Mouse (Mus musculus): ENCODE results near the gene Gucd1. TPM values are rescaled to one million over a fixed set of nuclear protein-coding genes. Genes with fewer than 3 reads are reported as not detected.
"Not testable (repeated sequence)": the region's sequence is repeated elsewhere in the genome, so short reads cannot be mapped to it uniquely, and the experiment has no call there.

Gucd1 gene
- total RNA-seq, 2 experiments from 2014 or later = 28.7 to 39.0 TPM

DNA sequence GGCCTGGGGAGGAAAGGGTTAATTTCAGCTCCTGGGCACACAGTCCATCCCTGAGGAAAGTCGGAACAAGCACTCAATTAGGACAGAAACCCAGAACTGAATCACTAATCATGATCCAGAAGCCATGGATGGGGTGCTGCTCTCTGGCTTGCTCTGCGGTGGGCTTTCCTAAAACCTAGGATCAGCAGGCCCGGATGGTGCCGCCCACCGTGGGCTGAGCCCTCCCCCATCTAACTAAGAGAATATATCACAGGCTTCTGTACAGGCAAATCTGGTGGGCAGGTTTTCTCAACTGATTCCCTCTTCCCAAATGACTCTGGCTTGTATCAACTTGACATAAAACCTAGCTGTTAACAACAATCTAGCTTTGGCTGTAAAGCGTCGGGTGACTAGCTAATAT, 30.1 kb upstream of the Gucd1 start:
- DNase-seq (ENCODE audit: low spot score in 2 of 2) = no peak

DNA sequence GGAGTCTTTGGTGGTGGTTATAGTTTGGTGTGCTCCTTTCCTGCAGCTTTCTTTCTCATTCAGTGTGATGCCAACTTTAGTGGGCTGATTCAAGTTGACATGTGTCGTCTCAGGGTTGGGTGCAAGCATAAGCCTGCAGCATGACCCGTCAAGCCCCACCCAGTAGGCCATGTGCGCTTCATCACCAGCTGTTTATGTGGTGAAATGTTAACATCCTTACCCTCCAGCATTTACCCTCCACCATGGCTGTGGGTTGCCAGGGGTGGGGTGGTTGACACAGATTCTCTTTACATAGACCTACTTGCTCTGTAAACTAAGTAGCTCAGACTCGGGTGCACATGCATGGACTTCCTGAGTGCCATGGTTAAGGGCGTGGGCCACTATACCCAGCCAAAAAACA, 18.4 kb upstream of the Gucd1 start:
- DNase-seq (ENCODE audit: low spot score in 2 of 2) = no peak

DNA sequence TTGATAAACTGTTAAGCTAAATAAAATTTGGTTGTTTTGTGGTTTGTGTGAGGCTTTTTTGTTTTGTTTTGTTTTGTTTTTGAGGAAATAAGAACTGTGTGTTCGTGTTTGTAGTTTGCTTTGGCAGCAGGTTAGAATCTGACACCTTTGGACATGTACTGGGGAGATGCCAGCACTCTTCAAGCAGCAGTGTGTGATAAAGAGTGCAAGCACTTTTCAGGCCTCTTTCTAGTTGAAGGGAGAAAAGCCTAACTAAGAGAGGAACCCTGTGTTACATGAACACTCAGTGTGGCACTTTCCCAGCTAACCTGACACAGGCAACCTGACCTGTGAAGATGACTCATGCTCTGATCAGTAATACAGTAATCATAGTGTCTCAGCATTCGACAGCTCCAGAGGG, 17.7 kb upstream of the Gucd1 start:
- no peak for DNase-seq (ENCODE audit: low spot score in 2 of 2)

DNA sequence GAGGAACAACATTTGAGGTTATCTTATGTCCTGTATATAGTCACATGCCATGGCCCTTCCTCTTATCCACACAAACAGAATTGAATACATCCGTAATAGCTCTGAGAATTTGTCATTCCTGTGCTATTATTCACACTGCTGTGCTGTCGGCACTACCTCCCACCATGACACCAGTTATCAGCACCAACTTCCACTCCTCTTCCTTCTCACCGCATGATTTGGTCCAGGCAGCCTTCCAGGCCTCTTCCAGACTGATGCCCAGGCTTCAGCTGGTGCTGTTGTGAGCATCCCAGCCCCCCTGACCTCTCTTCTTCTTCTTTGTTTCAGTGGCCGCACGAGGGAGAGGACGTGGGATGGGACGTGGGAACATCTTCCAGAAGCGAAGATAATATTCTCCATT, 17.2 kb upstream of the Gucd1 start:
- no peak for DNase-seq (ENCODE audit: low spot score in 2 of 2)

DNA sequence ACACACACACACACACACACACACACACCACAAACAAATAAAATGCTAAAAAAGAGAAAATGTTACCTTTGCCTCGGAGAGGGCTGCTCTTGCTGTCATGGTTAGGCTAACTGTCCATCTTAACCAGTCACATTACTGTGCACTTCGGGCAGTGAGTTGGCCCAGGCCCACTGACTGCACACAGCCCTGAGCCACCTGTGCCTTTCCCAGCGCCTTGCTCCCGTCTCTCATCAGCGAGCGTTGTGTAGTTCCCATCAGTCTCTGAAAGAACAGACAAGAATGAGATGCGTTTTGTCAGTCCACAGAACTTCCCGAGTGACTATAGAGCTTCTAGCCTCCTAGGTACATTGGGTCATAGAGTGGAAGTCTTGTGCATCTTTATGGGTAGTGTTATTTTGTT, 16.4 kb upstream of the Gucd1 start:
- no peak for DNase-seq (ENCODE audit: low spot score in 2 of 2)

DNA sequence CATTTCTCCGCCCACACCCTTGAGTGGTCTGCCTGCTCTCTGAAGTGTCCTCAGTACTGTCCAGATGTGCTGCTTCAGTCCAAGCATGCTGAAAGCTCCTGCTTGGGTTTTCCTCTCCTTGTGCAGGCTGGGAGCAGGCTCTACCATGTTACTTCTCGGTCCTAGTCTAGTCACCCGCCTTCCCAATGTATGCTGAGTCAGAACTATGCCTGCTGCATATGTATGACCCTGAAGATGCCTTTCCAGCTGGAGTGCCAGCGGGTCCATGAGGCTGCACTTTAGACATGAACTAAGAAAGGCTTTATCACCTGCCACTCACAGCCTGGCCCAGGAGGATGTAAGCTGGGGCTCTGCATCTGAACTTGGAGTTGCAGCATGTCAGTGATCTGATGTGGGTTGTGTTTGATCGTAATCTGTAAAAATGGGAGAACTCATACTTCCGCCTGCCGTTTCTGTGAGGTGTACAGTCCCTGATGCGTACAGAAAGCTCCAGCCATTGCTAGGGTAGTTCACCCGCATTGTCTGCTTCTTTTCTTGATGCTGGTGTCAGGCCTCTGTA, 13.8 kb upstream of the Gucd1 start:
- DNase-seq (ENCODE audit: low spot score in 2 of 2) = no peak

DNA sequence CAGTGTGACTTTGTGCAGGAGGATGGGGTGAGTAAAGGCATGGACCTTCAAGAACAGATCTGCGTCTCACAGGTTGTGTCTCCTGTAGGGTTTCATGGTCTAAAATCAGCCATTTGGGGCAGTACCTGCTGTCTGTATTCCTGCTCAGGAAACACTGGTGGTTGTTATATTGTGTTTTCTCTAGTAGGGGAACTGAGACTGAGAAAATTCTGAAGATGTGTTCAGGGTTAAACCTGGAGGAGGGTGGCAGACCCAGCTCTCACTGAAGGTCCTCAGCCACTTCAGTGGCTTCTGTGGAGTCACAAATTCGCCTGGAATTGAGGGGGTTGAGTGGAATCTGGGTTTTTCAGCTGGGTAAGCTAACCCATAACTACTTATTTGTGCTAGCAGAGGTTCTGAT, 12.6 kb upstream of the Gucd1 start:
- DNase-seq (ENCODE audit: low spot score in 2 of 2) = no peak

DNA sequence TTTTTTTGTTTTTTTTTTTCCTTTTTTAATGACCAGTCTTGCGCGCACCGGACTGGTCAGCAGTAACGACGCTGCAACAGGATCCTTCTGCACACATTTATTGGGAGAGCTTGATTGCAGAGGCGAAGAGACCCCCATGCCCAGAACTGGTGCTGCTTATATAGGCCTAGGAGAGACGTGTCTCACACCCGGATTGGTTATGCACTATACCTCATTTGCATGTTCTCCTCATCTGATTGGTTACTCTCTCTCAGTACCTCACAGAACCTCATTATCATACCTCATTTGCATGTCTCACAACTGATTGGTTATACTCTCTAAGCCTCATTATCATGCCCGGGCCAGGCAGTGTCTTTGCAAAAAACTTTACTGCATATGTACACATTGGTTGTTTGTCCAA, 7.7 kb upstream of the Gucd1 start:
- DNase-seq (ENCODE audit: low spot score in 2 of 2) = not testable (repeated sequence)

DNA sequence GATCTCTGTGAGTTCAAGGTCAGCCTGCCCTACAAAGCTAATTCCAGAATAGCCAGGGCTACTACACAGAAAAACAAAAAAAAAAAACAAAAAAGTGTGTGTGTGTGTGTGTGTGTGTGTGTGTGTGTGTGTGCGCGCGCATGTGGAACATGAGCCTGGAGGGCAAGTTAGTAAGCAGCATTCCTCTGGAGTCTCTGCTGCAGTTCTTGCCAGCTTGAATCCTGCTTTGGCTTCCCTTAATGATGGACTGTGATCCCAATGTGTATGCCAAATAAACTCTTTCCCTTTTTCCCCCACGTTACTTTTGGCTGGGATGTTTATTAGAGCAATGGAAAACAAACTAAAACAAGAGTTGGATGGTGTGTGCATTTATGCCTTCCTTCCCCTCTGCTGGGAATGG, 3.9 kb upstream of the Gucd1 start:
- DNase-seq (ENCODE audit: low spot score in 2 of 2) = no peak

DNA sequence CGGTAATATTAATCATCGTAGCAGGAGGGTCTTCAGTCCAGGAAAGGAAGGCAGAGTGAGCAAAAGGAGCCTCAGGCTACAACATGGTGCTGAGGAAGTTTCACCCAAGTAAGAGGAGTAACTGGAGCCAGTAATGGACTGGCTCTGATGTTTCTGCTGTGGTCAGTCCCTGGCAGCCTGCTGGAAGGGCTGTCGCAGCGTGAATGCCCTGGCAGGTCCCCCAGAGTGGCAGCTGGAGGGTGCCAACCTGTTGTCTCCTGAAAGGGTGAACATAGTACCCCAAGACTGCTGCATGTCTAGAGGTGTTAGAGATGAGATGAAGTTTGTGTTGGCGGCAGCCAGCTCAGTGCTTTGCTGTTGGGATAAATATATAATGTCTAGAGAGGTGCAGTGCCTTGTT, 2.8 kb upstream of the Gucd1 start:
- no peak for DNase-seq (ENCODE audit: low spot score in 2 of 2)

DNA sequence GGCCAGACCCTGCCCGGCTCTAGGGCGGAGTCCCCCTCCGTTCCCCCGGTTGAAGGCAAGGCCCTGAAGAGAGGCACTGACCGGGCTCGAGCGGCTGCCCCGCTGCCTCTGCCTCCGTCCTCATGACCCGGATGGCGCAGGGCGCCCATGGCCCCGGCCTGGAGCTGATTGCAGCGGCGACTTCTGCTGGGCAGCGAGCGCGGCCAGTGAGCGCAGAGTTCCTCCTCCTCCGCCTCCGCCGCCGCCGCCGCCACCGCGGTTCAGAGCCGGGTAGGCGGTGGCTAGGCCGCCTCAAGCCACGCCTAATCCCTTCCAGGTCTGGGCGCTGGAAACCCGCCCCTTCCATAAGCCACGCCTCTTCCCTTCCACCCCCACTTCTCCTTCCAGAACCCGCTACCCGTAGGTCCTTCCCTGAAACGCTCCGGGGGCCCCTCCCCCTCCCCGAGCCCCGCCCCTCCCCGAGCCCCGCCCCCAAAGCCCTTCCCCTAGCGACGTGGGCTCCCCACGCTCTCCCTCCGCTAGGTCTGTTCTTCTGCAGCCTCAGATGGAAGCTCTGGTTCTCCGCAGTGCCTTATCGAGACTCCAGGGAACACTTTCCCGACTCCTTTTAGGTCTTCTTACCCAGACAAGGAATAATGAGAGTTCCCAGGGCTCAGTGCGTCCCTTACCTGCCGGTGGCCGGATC, 557 bp downstream of the Gucd1 start, which contains the start of gene Snrpd3:
Gene Snrpd3 (plus strand): TSS at position 479 of the 685 bp plus-strand sequence.
- peak; percentile 83 to 86 for DNase-seq (ENCODE audit: low spot score in 2 of 2)

DNA sequence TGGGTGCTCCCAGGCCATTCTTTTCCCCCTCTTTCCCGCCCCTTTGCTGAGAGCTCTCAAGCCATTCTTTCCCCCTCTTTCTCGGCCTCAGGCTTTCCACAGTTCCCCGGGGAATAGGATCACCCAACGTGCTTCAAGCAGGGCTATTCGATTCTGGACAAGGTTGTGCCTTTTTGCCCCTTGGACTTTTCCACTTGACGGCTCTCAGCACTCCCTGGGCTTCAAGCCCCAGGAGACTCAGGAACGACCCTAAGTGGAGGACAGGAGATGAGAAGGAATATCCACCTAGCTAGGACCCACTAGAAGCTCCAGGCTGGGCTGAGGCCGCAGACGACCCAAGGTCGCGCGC, 1.1 kb downstream of the Gucd1 start:
- DNase-seq (ENCODE audit: low spot score in 2 of 2) = no peak

DNA sequence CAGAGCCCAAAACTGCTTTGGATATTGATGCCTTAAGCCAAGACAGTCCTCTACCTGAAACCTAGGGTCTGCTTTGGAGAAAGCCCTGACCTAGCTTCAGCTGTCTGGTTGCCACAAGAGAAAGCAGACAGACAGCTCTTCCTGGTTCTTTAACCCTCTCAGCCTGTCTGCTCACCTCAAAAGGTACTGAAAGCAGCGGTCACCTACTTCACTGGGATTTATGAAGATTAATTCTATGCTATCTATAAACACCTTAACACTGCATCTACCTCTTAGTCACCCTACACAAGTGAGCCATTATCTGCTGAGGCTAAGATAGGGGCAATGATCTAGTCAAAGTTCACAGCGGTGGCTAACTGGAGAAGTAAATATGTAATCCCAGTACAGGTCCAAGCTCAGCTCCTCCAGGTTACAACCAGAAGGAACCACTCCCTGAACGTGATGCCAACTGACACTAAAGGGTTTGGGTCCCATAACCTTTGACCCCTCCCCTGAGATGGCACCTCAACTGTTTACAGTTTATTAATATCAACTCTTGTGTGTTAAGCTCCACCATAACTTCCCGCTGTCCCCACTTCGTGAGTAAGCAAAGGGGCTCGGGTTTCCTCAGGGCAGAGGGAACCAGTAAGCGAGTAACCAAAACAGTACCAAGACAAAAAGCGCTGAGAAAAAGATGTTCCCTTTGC, 1.6 kb downstream of the Gucd1 start:
- no peak for DNase-seq (ENCODE audit: low spot score in 2 of 2)

DNA sequence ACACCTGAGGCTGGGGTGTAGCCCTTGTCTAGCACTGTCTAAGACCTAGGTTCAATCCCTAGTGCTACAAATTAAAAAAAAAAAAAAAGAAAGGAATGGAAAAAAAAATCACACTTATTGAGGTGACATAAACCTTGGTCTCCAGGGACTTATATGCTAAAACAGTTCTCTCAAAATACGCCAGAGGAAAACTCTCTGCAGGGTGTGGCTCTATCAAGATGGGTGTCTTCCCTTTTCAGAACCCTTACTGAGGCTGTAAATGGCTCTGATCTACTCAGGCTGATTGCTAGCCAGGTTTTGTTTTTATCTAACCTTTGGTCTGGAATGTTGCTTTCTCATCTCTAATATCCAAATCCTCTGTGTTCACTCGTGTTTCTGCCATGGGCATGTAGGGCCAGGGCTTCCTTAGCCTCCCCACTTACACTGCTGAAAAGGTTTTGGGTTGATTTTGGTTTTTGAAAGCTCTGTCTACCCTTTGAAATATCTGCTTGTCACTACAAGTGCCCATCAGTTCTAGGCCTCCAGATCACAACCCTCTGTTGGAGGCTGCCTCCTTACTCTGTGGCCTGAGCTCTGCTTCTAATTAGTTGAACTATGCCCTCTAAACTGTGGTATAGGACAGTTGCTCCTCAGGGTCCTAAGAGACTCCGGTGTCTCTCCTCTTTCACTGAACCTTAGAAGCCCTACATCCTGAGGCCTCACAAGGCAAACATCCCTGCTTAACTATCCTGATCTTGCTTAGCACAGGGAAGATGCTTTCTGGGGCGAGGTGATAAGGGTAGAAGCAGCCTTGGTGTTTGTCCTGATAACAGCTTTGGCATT, 2.3 kb downstream of the Gucd1 start:
- no peak for DNase-seq (ENCODE audit: low spot score in 2 of 2)

DNA sequence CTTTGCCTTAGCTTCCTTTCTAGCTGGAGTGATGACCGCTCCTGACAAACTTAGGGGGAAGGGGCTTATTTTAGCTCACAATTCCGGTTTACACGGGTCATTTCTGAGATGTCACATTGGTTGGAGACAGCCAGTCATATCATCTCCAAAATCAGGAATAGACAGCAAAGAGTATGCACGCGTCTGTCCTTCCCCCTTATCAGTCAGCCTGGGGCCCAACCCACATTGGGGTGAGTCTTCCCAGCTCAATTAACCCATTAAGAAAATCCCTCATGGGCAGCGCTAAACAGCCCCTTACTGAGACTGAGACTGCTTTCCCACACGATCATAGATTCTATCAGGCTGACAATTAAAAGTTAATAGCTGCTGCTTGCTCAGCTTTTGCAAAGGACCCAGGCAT, 3.4 kb downstream of the Gucd1 start:
- no peak for DNase-seq (ENCODE audit: low spot score in 2 of 2)

DNA sequence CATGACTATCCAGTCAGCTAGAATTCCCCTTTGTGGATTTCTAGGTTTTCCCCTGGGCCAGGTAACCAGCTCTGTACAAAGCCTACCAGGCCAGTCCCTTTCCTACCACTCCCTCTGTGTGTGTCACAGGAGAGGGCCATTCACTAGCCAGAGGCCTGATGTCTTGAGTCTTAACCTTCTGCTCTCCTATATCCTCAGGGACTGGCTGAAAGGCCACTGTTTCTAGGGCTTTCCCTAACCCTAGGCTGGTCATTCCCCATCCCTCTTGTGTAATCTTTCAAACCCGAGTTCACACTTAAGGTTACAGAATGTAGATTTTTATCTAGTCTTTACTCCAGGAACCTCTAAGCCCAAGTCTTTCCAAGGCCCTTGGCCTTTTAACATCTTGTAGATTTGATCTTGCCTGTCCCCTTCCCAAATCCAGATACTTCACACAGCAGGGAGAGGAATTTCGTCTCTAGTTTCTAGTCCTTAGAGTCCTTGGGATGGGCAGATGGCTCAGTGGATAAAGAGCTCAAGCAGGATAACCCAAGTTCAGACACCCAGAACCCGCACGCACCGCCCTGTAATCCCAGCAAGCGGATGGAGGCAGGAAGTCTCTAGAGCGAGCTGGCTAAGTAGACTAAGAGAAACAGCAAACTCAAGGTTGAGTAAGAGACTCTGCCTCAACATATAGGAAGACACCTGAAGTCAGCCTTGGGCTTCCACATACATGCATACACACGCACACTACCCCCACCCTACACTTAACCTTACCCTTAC, 4.3 kb downstream of the Gucd1 start:
- DNase-seq (ENCODE audit: low spot score in 2 of 2) = no peak

DNA sequence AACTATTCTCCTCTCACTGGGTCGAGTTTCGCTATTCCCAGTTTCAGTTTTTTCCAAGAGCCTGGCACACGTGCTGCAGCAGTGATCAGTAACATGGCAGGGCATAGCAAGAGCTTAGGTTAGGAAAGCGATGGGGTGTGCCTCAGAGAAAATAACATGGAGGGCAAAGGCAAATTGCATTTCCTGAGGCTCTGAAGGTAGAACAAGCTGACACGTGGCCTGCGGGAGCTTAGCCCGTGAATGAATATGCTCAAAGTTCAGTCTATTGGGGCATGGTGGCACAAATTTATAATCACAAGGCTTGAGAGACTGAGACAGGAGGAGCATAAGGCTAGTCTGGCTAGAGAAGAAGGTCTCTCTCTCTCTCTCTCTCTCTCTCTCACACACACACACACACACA, 5.0 kb downstream of the Gucd1 start:
- no peak for DNase-seq (ENCODE audit: low spot score in 2 of 2)

DNA sequence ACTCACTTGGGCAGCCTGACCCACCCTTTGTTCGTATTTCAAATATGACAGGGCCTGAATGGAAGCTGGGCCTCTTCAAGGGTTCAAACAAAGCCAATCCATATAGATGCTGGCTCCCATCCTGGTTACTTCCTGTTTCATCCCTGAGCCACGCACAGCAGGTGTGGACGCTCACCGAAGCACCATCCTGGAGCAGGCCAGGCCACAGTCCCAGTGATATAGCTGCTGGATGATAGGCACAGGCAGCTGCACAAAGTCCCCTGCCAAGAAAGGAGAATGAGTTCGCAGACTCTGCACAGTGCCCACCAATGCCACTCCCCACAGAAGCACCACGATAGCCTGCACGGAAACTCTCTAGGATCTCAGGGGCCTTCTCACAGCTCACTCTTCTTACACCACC, 5.9 kb downstream of the Gucd1 start:
- no peak for DNase-seq (ENCODE audit: low spot score in 2 of 2)

DNA sequence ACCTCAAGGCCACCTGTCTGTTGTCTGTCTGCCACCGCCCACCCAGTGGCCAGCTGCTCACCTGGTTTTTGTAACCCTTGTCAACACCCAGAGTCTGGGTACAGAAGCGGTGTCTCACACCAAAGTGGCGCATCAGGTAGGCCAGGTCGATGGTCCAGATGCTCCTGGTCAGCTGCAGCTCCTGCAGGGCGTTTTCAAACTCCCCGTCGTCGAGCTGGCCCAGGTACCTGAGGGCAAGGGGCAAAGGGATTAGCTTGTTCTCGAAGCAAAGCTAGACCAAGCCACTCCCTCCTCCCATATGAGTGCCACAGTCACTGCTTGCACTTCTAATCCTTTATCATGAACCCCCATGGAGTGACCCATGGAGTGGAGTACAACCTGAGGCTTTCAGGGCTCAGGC, 6.7 kb downstream of the Gucd1 start:
- no peak for DNase-seq (ENCODE audit: low spot score in 2 of 2)

DNA sequence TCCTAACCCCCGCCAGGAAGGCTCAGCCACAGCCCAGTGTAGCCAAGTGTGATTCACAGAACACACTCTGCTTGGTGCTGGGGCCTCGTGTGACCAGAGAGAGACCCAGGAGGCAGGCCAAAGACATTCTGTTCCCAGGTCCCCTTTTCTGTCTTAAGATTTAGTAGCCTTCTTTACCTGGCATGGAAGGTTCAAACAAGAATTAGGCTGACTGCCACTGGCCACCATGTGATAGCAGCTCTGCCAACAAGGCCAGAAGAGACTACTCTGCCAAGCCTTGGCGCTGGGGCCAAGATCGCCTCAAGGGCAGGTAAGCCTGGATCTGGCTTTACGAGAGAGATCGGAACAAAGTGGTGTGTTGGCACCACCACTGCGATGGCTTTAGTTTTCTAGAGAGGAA, 7.3 kb downstream of the Gucd1 start:
- peak in 1 of 2 experiments; percentile 35 for DNase-seq (ENCODE audit: low spot score in 2 of 2)

DNA sequence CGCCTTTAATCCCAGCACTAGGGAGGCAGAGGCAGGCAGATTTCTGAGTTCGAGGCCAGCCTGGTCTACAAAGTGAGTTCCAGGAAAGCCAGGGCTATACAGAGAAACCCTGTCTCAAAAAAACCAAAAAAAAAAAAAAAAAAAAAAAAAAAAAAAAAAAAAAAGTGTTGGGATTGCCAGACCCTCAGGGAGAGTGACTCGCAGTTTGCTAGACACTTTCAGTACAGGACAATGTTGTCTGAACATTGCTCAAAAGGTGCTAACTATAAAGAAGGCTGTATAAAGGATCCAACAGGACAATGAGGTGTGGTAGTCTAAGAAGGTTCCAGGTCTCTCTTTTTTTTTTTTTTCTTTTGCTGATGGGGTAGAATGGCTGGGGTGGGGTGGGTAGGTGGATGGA, 11.8 kb downstream of the Gucd1 start:
- not testable (repeated sequence) for DNase-seq (ENCODE audit: low spot score in 2 of 2)
